Mouse (Mus musculus) left cerebral cortex, postnatal 10 days (tissue): ENCODE data around the gene Gsdma2. TPM values are rescaled to one million over a fixed set of nuclear protein-coding genes. Genes with fewer than 3 reads are reported as not detected.

Experiments
- DNase-seq, 2 experiments: peaks; one replicate each; pipeline ENCODE4 v3.0.0; 2021 to 2022; ENCODE audit warnings: low spot score in 2 of 2, mixed read lengths in 1 of 2; ENCODE audit errors: extremely low spot score in 1 of 2
- intact Hi-C: fragments of 180-260 bp; cut with DNase I; formaldehyde crosslinking; loops from one replicate; pipeline ENCODE4 v1.15.1; 2025
- total RNA-seq, 2 experiments: library from RNA; stranded (reverse); gene quantifications; 2 replicates each; pipeline ENCODE4 v1.2.3; 2021

Gene Gsdma2
- total RNA-seq, 2 experiments from 2014 or later, result not detected

DNA sequence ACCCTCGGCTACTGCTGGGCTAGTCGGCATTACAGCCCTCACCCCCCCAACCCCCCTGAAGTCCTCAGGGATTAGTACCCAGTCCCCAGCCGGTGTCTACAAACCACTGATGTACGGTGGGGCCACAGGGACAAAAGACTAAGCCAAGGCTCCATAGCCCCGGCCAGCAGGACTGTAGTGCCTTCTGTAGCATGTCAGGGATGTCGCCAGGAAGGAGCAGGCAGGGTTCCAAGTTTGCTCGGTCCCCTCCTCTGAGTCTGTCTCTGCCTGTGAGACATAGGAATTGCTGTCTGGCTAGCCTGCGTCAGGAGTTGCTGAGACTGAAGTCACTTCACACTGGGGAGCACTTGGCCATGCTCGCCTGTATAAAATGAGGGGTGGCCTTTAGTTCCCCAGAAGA is 47.7 kb downstream of the Gsdma2 start:
- intact Hi-C loops, result no loop called here
- DNase-seq, result peak in 1 of 2 experiments; percentile 37

- intact Hi-C loops, result no loop called here
- DNase-seq, result peak in 1 of 2 experiments; percentile 69
Measured at GRCm38 (mm10) chr11:98695408-98695807, 48.8 kb downstream of the Gsdma2 start.

- intact Hi-C loops, result no loop called here
- peak in 1 of 2 experiments; percentile 55 for DNase-seq
Measured at GRCm38 (mm10) chr11:98696454-98697216, 50.1 kb downstream of the Gsdma2 start.

DNA sequence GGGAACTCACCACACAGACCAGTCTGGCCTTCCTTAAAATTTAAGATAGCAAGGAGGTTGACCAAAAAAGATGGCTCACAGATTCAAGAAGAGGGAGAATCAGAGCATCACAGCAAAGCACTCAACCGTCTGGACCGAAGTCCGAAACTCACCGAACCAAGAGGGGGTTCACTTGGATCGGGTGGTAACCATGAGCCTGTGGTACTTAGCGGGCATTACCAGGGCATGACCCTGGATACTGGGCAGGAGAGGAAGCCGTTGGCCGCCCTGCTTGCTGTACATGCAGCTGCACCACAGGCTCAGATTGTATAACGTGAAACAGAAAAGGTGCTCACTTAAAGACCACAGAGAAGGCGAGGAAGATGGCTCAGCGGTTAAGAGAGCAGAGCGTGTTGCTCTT is 50.7 kb downstream of the Gsdma2 start:
- intact Hi-C loops, result no loop called here
- peak in 1 of 2 experiments; percentile 15 for DNase-seq

- DNase-seq, result peak in 1 of 2 experiments; percentile 18
- intact Hi-C loops, result no loop called here
Measured at GRCm38 (mm10) chr11:98698849-98699640, 52.5 kb downstream of the Gsdma2 start.

DNA sequence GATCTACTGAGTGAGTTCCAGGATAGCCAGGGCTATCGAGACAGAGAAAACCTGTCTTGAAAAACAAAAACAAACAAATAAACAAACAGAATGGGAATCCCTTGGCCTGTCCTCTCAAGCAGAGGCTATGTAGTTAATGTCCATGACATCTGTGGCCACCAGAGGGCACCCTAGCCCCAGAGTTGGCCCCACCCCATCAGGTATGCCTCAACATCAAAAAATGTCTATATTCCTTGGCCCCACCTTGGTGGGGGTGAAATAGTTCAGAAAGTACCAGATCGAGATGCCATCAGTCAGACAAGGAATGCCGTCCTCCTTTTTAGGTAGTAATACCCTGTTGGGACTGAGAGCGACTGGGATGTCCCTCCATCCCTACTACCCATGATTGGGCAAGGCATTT is 53.4 kb downstream of the Gsdma2 start:
- DNase-seq, result peak; percentile 66 to 76
- intact Hi-C loops, result loop anchor here (5.0 kb wide), 1 partner anchor 212 kb away; no protein-coding TSS in a partner anchor

DNA sequence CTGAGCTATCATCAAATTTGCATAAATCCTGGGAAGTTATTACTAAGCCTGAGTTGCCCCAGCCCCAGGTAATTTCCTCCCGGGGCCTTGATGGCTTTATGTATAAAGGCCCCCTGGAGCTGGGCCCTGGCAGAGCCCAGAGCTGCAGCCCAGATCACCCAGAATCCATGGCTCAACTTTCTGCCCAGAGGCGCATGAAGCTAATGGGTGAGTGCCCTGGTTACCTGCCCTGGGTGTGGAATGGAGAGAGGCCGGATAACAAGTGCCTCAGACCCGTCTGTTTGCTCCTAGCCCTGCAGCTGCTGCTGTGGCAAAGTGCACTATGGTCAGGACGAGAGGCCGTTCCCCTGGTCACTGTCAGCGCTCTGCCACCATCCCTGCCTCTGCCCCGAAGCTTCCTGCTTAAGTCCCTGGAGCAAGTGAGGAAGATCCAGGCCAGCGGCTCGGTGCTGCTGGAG is 54.7 kb downstream of the Gsdma2 start, which contains the start of gene Csf3:
Gene Csf3, plus strand, starts transcription at position 51 of the 458 bp plus-strand sequence.
- DNase-seq, result no peak
- intact Hi-C loops, result loop anchor here (5.0 kb wide), 1 partner anchor 211 kb away; no protein-coding TSS in a partner anchor

DNA sequence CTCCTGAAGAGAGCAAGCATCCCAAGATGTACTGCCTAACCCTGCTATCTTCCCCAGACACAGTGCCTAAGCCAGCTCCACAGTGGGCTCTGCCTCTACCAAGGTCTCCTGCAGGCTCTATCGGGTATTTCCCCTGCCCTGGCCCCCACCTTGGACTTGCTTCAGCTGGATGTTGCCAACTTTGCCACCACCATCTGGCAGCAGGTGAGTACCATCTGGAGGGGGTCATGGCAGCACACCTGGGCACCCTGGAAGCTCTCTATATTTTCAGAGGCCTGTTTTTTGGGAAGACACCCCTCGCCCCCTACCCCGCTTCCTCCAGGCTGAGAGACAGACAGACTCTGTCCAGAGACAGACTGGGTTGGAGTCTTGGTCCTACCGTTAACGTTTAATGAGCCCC is 55.8 kb downstream of the Gsdma2 start:
- no peak for DNase-seq
- intact Hi-C loops, result loop anchor here (5.0 kb wide), 1 partner anchor 210 kb away; no protein-coding TSS in a partner anchor

DNA sequence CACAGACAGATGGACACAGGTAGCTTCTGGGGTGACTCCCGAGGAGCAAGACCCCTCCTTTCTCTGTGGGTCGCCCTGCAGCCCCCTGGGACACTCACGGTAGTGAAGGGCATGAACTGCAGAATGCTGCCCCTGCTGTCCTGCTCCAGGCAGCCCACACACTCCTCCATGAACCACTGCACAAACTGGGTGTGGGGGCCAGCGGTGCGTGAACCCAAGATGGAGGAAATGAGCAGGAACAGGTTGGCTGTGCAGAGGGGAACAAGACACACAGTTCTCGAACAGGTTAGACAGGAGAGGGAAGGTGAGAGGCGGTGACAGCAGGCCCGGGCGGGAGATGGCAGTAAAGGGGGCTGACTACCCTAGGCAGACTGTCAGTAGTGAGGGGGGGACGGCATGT is 58.5 kb downstream of the Gsdma2 start:
- intact Hi-C loops, result no loop called here
- no peak for DNase-seq

Other genes with a start within 250 kb of the Gsdma2 start
- 10 to 100 TPM in 1 of 2 experiments, 1 to 10 TPM in 1; 8.6 to 10.1 TPM for gene Pgap3, start 246.3 kb upstream of the Gsdma2 start, total RNA-seq
- 1 to 10 TPM; 2.4 TPM for gene Erbb2, start 234.3 kb upstream of the Gsdma2 start, total RNA-seq
- gene Mien1, start 207.8 kb upstream of the Gsdma2 start, total RNA-seq, result 100 to 1,000 TPM; 104 to 117 TPM
- 1 to 10 TPM; 2.1 to 2.6 TPM for gene Grb7, start 200.4 kb upstream of the Gsdma2 start, total RNA-seq
- under 1 TPM; 0.34 TPM for gene Ikzf3, start 100.7 kb upstream of the Gsdma2 start, total RNA-seq
- gene Zpbp2, start 95.7 kb upstream of the Gsdma2 start, total RNA-seq, result not detected
- 10 to 100 TPM; 44.1 to 49.6 TPM for gene Ormdl3, start 59.4 kb upstream of the Gsdma2 start, total RNA-seq
- gene Lrrc3c, start 48.5 kb upstream of the Gsdma2 start, total RNA-seq, result not detected
- 10 to 100 TPM; 12.6 to 16.8 TPM for gene Gm12355, start 21.1 kb upstream of the Gsdma2 start, total RNA-seq
- gene Gsdma3, start 20.4 kb upstream of the Gsdma2 start, total RNA-seq, result under 1 TPM; 0.30 to 0.36 TPM
- under 1 TPM; 0.13 to 0.16 TPM for gene Gsdma, start 17.6 kb downstream of the Gsdma2 start, total RNA-seq
- gene Psmd3, start 35.8 kb downstream of the Gsdma2 start, total RNA-seq, result 100 to 1,000 TPM; 136 to 138 TPM
- not detected for gene Csf3, start 54.5 kb downstream of the Gsdma2 start, total RNA-seq
- 100 to 1,000 TPM in 1 of 2 experiments, 10 to 100 TPM in 1; 91.7 to 102 TPM for gene Med24, start 82.7 kb downstream of the Gsdma2 start, total RNA-seq
- gene Thra, start 93.9 kb downstream of the Gsdma2 start, total RNA-seq, result 1,000 to 10,000 TPM; 1,115 to 1,123 TPM
- 10 to 100 TPM; 63.3 to 70.5 TPM for gene Nr1d1, start 128.6 kb downstream of the Gsdma2 start, total RNA-seq
- gene Msl1, start 148.8 kb downstream of the Gsdma2 start, total RNA-seq, result 100 to 1,000 TPM; 162 to 177 TPM
- gene Casc3, start 158.1 kb downstream of the Gsdma2 start, total RNA-seq, result 10 to 100 TPM; 52.3 to 55.8 TPM
- gene Rapgefl1, start 190.0 kb downstream of the Gsdma2 start, total RNA-seq, result 100 to 1,000 TPM; 121 to 122 TPM
- gene Wipf2, start 216.9 kb downstream of the Gsdma2 start, total RNA-seq, result 10 to 100 TPM; 28.5 to 29.6 TPM